Mouse (Mus musculus) hindbrain, embryonic 10.5 days (tissue): ENCODE measurements at regions not wholly inside any gene's neighbourhood (a gene's known extent, or its start where the extent isn't known, plus 50 kb on each side); places are given as distances from the start of the nearest gene placed in this dataset.
"Not testable (repeated sequence)": the region's sequence is repeated elsewhere in the genome, so short reads cannot be mapped to it uniquely, and the experiment has no call there.

Experiments
- DNase-seq: peaks from one replicate; pipeline ENCODE4 v3.0.0-alpha.2; 2017; ENCODE audit warnings: low spot score
- H3K27ac ChIP-seq: fragments of 300-500 bp; sonication (generic); 2 replicates; pipeline ENCODE4 v1.5.1; 2016; ENCODE audit warnings: mild to moderate bottlenecking, moderate library complexity
- H3K27me3 ChIP-seq: fragments of 300-500 bp; sonication (generic); 2 replicates; pipeline ENCODE4 v1.6.1; 2016; ENCODE audit warnings: mild to moderate bottlenecking; ENCODE audit not compliant: poor library complexity, insufficient read depth, severe bottlenecking
- H3K36me3 ChIP-seq: fragments of 300-500 bp; sonication (generic); 2 replicates; pipeline ENCODE4 v1.6.1; 2016; ENCODE audit warnings: mild to moderate bottlenecking, moderate library complexity
- H3K4me1 ChIP-seq: fragments of 300-500 bp; sonication (generic); replicated peaks from 2 replicates; pipeline ENCODE4 v1.6.1; 2016; ENCODE audit warnings: mild to moderate bottlenecking
- H3K4me3 ChIP-seq: fragments of 300-500 bp; sonication (generic); 2 replicates; pipeline ENCODE4 v1.5.1; 2016; ENCODE audit warnings: mild to moderate bottlenecking, moderate library complexity
- H3K9me3 ChIP-seq: fragments of 300-500 bp; sonication (generic); 2 replicates; pipeline ENCODE4 v1.6.1; 2016; ENCODE audit warnings: mild to moderate bottlenecking, moderate library complexity
- WGBS: fragments of 180-500 bp; shearing (Covaris S2); methylation state at CpG from one replicate; pipeline ENCODE4 v1.1.7; 2016; 5-methylcytosine and 5-hydroxymethylcytosine counted together

DNA sequence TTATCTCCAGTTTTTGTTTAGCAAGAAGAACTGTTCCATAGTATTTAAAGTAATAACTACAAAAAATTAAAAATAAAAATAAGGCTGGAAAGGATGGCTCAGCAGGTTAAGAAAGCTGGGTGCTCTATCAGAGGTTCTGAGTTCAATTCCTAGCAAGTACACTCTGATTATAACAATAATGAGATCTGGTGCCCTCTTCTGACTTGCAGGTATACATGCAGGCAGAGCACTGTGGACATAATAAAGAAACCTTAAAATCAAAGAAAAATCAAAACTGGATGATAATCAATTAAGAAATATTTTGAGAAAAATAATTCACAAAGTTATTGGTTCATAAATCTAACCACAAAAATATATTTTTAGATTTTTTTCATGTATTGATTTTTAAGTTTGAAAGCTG lies 346.7 kb upstream of the Cdh8 start:
- Histone ChIP-seq H3K27ac (no peak overlapping the region), H3K4me3 (no peak overlapping the region), H3K4me1 (no peaks in the 10 kb centered on the region), H3K36me3 (no peaks in the 10 kb centered on the region), H3K9me3 (no peaks in the 10 kb centered on the region), H3K27me3 (no peaks in the 10 kb centered on the region)
- no peak for DNase-seq

- Histone ChIP-seq H3K36me3 (no peaks in the 10 kb centered on the region), H3K27me3 (no peaks in the 10 kb centered on the region), H3K27ac (no peak overlapping the region), H3K4me3 (no peak overlapping the region), H3K9me3 (no peaks in the 10 kb centered on the region), H3K4me1 (no peaks in the 10 kb centered on the region)
- 89% methylated on average over 2 of the region's 2 CpGs for WGBS
- DNase-seq, result no peak
Observed at GRCm38 (mm10) chr8:99736190-99736589, 319.9 kb upstream of the Cdh8 start.

GRCm38 (mm10) chr8:99724626-99725218 lies 308.5 kb upstream of the Cdh8 start:
- DNase-seq, result no peak
- Histone ChIP-seq H3K4me1 (no peaks in the 10 kb centered on the region), H3K27ac (no peak overlapping the region), H3K4me3 (no peak overlapping the region), H3K9me3 (no peaks in the 10 kb centered on the region), H3K27me3 (no peaks in the 10 kb centered on the region), H3K36me3 (no peaks in the 10 kb centered on the region)
- WGBS, result 75% methylated on average over 5 of the region's 5 CpGs

DNA sequence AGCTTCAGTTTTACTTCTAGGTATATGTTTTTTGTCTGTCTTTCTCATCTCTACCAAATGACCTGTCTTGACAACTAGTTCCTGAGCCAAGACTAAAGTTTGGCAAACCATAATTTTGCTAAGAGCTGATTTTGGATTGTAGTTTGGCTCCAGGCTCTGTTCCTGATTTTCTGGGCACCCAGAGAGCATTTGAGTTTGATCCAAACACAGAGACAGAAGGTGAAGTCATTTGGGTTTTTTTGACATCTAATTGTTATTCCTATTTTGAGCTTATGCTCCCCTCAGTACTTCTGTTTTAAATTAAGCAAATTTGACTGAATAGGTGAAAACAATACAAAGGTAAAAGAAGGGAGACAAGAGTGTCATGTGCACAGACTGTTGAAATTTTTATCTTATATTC lies 302.7 kb upstream of the Cdh8 start:
- no peak overlapping the region for H3K4me3 ChIP-seq

DNA sequence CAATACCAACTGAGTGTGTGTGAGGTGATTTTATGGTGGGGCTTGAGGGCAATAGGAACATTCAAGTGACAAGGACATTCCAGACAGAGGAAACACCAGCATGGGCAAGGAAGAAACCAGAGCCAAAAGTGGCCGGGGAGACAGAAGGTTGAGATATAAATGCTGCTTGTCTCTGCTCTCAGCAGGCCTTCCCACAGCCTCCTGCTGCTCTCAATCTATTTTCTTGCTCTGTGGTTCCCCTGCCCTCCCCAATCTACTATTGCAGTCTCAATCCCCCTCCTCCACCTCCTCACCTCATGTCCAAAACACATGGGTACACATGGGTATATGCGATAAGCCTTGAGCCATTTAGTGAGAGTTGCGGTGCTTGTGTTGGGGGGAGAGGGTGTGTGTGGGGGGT lies 265.4 kb upstream of the Cdh8 start:
- Histone ChIP-seq H3K9me3 (no peaks in the 10 kb centered on the region), H3K27ac (no peak overlapping the region), H3K36me3 (no peaks in the 10 kb centered on the region), H3K4me1 (no peaks in the 10 kb centered on the region), H3K4me3 (no peak overlapping the region), H3K27me3 (no peaks in the 10 kb centered on the region)
- 70% methylated on average over 3 of the region's 3 CpGs for WGBS
- DNase-seq, result no peak

More for the DNA sequence above, 302.7 kb upstream of the Cdh8 start:
- H3K4me1 ChIP-seq, result no peaks in the 10 kb centered on the region
- no peak for DNase-seq
- H3K27me3 ChIP-seq, result no peaks in the 10 kb centered on the region
- H3K9me3 ChIP-seq, result no peaks in the 10 kb centered on the region
- H3K27ac ChIP-seq, result no peak overlapping the region
- no peaks in the 10 kb centered on the region for H3K36me3 ChIP-seq

- H3K27me3 ChIP-seq, DNase-seq, H3K36me3 ChIP-seq, H3K27ac ChIP-seq, H3K4me1 ChIP-seq, H3K9me3 ChIP-seq, H3K4me3 ChIP-seq: not testable (repeated sequence)
- 67% methylated on average over 6 of the region's 6 CpGs for WGBS
Observed at GRCm38 (mm10) chr8:99679253-99679899, 263.1 kb upstream of the Cdh8 start.

DNA sequence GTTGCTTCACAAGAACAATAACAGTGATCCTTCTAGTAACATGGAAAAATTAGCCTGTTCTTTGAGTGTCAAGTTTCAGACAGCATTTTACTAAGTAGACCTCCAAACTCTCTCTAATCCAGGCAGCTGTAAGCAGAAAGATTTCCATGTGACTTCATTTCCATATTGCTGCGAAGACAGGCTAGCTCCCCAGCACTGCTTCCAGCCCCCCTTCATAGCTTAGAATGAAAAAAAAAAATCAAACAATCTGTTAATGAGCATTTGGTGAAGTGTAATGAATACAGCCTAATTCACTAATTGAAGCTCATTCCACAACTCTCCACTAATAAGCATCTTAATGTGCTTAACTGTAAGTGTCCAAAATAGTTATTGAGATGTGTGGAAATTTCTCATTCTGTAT lies 251.4 kb upstream of the Cdh8 start:
- not testable (repeated sequence) for H3K4me1 ChIP-seq, H3K27ac ChIP-seq, H3K4me3 ChIP-seq, H3K9me3 ChIP-seq, H3K27me3 ChIP-seq, H3K36me3 ChIP-seq, DNase-seq
- WGBS, result 85% methylated on average over 1 of the region's 1 CpGs

DNA sequence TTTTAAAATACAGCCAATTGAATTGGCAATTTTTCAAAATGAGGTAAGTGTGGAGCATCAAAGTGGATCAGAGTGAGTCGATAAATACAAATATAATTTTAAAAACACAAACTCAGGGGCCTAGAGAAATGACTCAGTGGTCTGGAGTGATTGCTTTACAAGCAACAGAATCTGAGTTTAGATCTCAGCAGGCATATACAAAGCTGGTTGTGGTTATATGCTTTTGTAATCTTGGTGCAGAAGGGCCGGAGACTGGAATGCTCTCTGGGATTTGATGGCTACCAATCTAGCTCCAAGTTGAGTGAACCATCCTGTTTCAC lies 235.0 kb upstream of the Cdh8 start:
- H3K36me3 ChIP-seq, result no peaks in the 10 kb centered on the region
- no peaks in the 10 kb centered on the region for H3K4me1 ChIP-seq
- H3K9me3 ChIP-seq, result no peaks in the 10 kb centered on the region
- 73% methylated on average over 2 of the region's 2 CpGs for WGBS
- no peak overlapping the region for H3K27ac ChIP-seq
- no peak for DNase-seq
- H3K4me3 ChIP-seq, result no peak overlapping the region
- no peaks in the 10 kb centered on the region for H3K27me3 ChIP-seq

GRCm38 (mm10) chr8:99650587-99651301 lies 234.5 kb upstream of the Cdh8 start:
- no peaks in the 10 kb centered on the region for H3K27me3 ChIP-seq
- no peaks in the 10 kb centered on the region for H3K36me3 ChIP-seq
- H3K27ac ChIP-seq, result no peak overlapping the region
- H3K4me1 ChIP-seq, result no peaks in the 10 kb centered on the region
- no peak for DNase-seq
- H3K9me3 ChIP-seq, result no peaks in the 10 kb centered on the region
- no peak overlapping the region for H3K4me3 ChIP-seq
- WGBS, result 83% methylated on average over 9 of the region's 9 CpGs

- Histone ChIP-seq H3K9me3 (no peaks in the 10 kb centered on the region), H3K4me3 (no peak overlapping the region), H3K4me1 (peaks cover 3% of the 10 kb centered on the region; the same call in 1 of the 2 replicates), H3K27me3 (no peaks in the 10 kb centered on the region), H3K27ac (no peak overlapping the region), H3K36me3 (no peaks in the 10 kb centered on the region)
- 26% methylated on average over 3 of the region's 3 CpGs for WGBS
- peak; percentile 11 for DNase-seq
Observed at GRCm38 (mm10) chr8:99640543-99640942, 224.3 kb upstream of the Cdh8 start.

DNA sequence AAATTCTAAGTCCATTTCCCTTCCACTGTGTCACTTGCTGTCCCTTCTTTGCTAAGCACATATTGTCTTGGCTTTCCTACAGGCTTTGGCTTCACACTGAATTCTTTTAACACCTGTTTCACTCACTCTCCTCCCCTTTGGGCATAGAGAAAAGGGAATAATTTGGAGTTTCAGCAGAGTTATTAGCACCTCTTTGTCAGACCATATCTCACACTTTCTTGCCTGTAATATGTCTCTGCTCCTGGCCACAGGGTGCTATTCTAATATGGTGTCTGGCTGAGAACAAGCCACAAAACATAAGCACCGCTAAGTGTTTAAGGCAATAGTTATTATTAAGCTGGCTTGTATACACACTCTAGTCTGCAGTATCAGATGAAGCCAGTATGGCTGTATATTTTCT lies 214.7 kb upstream of the Cdh8 start:
- H3K27me3 ChIP-seq, H3K4me3 ChIP-seq, H3K36me3 ChIP-seq, H3K4me1 ChIP-seq, H3K9me3 ChIP-seq, DNase-seq, H3K27ac ChIP-seq: not testable (repeated sequence)
- 90% methylated on average over 1 of the region's 1 CpGs for WGBS

DNA sequence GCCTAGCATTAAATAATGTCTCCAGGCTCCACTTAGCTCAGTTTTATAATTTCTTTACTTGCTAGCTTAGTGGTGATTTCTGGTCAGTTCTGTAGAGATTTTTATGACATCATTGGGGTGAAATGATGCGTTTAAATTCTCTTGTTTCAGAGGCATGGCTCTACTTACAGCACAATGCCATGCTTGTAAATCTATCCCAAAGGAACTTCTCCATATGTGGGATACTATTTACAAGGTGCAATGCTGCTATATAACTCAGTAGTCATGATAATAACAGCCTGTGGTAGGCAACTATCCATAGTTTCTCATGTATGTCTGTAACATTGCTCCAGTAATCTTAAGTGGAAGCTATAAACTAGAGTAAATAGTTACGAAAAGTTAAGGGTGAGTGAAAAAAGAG lies 205.4 kb upstream of the Cdh8 start:
- Histone ChIP-seq H3K36me3 (no peaks in the 10 kb centered on the region), H3K27ac (no peak overlapping the region), H3K4me1 (no peaks in the 10 kb centered on the region), H3K27me3 (no peaks in the 10 kb centered on the region), H3K4me3 (no peak overlapping the region), H3K9me3 (no peaks in the 10 kb centered on the region)
- DNase-seq, result no peak
- 54% methylated on average over 2 of the region's 2 CpGs for WGBS

GRCm38 (mm10) chr8:99604327-99604726 lies 188.1 kb upstream of the Cdh8 start:
- WGBS, result 64% methylated on average over 2 of the region's 2 CpGs
- H3K4me1 ChIP-seq, DNase-seq, H3K27me3 ChIP-seq, H3K27ac ChIP-seq, H3K9me3 ChIP-seq, H3K4me3 ChIP-seq, H3K36me3 ChIP-seq: not testable (repeated sequence)
